Mouse (Mus musculus) neutrophil, adult 83 days (primary cell): Measurements from ENCODE around the gene Nol3. TPM values are rescaled to one million over a fixed set of nuclear protein-coding genes. Genes with fewer than 3 reads are reported as not detected.

Source experiments
- total RNA-seq, 2 experiments: library from RNA; stranded (reverse); gene quantifications; one replicate each; pipeline ENCODE4 v1.2.4; 2023

The Nol3 gene
- total RNA-seq, result not detected

GRCm38 (mm10) chr8:105275840-105276239 is at the start of gene Nol3:
TSS of gene Nol3 (plus strand) at chr8:105276140.

GRCm38 (mm10) chr8:105254966-105255350 is 21.0 kb upstream of the Nol3 start, which contains the start of gene B3gnt9:
TSS of gene B3gnt9 (minus strand) at chr8:105255153.

GRCm38 (mm10) chr8:105264024-105264982 is 11.6 kb upstream of the Nol3 start, which contains the start of the genes Tradd and Fbxl8:
TSS of gene Tradd (minus strand) at chr8:105264609.
TSS of gene Fbxl8 (plus strand) at chr8:105264648.

GRCm38 (mm10) chr8:105269461-105269947 is 6.4 kb upstream of the Nol3 start, which contains the start of gene Hsf4:
TSS of gene Hsf4 (plus strand) at chr8:105269801.

GRCm38 (mm10) chr8:105289805-105290460 is 14.0 kb downstream of the Nol3 start, which contains the start of gene 4931428F04Rik:
TSS of gene 4931428F04Rik (minus strand) at chr8:105289864.

GRCm38 (mm10) chr8:105295895-105296573 is 20.1 kb downstream of the Nol3 start, which contains the start of gene Exoc3l:
TSS of gene Exoc3l (minus strand) at chr8:105296101.

GRCm38 (mm10) chr8:105297511-105298192 is 21.7 kb downstream of the Nol3 start, which contains the start of gene E2f4:
TSS of gene E2f4 (plus strand) at chr8:105297663.

GRCm38 (mm10) chr8:105305211-105306145 is 29.5 kb downstream of the Nol3 start, which contains the start of gene Elmo3:
TSS of gene Elmo3 (plus strand) at chr8:105305601.

GRCm38 (mm10) chr8:105326141-105326672 is 50.3 kb downstream of the Nol3 start, which contains the start of the genes Lrrc29 and Tmem208:
TSS of gene Lrrc29 (minus strand) at chr8:105326278.
TSS of gene Tmem208 (plus strand) at chr8:105326354.

Other genes starting within 250 kb of the Nol3 start
- gene Ces3a, start 227.5 kb upstream of the Nol3 start, total RNA-seq, result not detected
- not detected for gene Ces3b, start 192.4 kb upstream of the Nol3 start, total RNA-seq
- not detected for gene Ces4a, start 144.3 kb upstream of the Nol3 start, total RNA-seq
- 10 to 100 TPM; 75.7 to 84.6 TPM for gene Cbfb, start 105.5 kb upstream of the Nol3 start, total RNA-seq
- gene D230025D16Rik, start 51.0 kb upstream of the Nol3 start, total RNA-seq, result 10 to 100 TPM; 28.4 to 40.9 TPM
- 1 to 10 TPM in 1 of 2 experiments, under 1 TPM in 1; 0.46 to 1.0 TPM for gene B3gnt9, start 21.0 kb upstream of the Nol3 start, total RNA-seq
- 10 to 100 TPM; 14.7 to 15.1 TPM for gene Tradd, start 11.5 kb upstream of the Nol3 start, total RNA-seq
- gene Fbxl8, start 11.5 kb upstream of the Nol3 start, total RNA-seq, result 1 to 10 TPM; 4.4 to 7.2 TPM
- gene Hsf4, start 6.3 kb upstream of the Nol3 start, total RNA-seq, result under 1 TPM in 1 of 2 experiments, not detected in 1; 0.75 TPM
- gene 4931428F04Rik, start 13.7 kb downstream of the Nol3 start, total RNA-seq, result 1 to 10 TPM; 1.4 to 1.8 TPM
- gene Exoc3l, start 20.0 kb downstream of the Nol3 start, total RNA-seq, result 1 to 10 TPM; 1.0 to 1.5 TPM
- gene E2f4, start 21.5 kb downstream of the Nol3 start, total RNA-seq, result 10 to 100 TPM; 58.9 to 66.0 TPM
- gene Elmo3, start 29.5 kb downstream of the Nol3 start, total RNA-seq, result 1 to 10 TPM in 1 of 2 experiments, under 1 TPM in 1; 0.81 to 1.7 TPM
- 1 to 10 TPM; 5.8 to 6.6 TPM for gene Lrrc29, start 50.1 kb downstream of the Nol3 start, total RNA-seq
- gene Tmem208, start 50.2 kb downstream of the Nol3 start, total RNA-seq, result 10 to 100 TPM; 25.0 to 27.3 TPM
- gene Fhod1, start 71.8 kb downstream of the Nol3 start, total RNA-seq, result 10 to 100 TPM; 32.7 to 37.5 TPM
- 1 to 10 TPM in 1 of 2 experiments, under 1 TPM in 1; 0.82 to 1.2 TPM for gene Slc9a5, start 72.7 kb downstream of the Nol3 start, total RNA-seq
- gene Plekhg4, start 97.1 kb downstream of the Nol3 start, total RNA-seq, result under 1 TPM in 1 of 2 experiments, not detected in 1; 0.22 TPM
- gene Kctd19, start 137.4 kb downstream of the Nol3 start, total RNA-seq, result under 1 TPM in 1 of 2 experiments, not detected in 1; 0.13 TPM
- gene Lrrc36, start 137.4 kb downstream of the Nol3 start, total RNA-seq, result under 1 TPM in 1 of 2 experiments, not detected in 1; 0.24 TPM
- 1 to 10 TPM; 6.6 to 8.5 TPM for gene Tppp3, start 195.4 kb downstream of the Nol3 start, total RNA-seq
- 1 to 10 TPM; 1.1 to 2.7 TPM for gene Zdhhc1, start 220.8 kb downstream of the Nol3 start, total RNA-seq
- not detected for gene Hsd11b2, start 242.6 kb downstream of the Nol3 start, total RNA-seq